Mouse (Mus musculus) ES-Bruce4 (cell line): ENCODE data around the gene Cyb561a3.

Experiments used
- CTCF ChIP-seq: IDR thresholded peaks from one replicate; pipeline ENCODE4 v1.8.1; 2011; ENCODE audit warnings: low read depth, low read length
- POLR2A ChIP-seq: IDR thresholded peaks from one replicate; pipeline ENCODE4 v1.8.1; 2011; ENCODE audit warnings: low read length; ENCODE audit not compliant: insufficient read depth

DNA sequence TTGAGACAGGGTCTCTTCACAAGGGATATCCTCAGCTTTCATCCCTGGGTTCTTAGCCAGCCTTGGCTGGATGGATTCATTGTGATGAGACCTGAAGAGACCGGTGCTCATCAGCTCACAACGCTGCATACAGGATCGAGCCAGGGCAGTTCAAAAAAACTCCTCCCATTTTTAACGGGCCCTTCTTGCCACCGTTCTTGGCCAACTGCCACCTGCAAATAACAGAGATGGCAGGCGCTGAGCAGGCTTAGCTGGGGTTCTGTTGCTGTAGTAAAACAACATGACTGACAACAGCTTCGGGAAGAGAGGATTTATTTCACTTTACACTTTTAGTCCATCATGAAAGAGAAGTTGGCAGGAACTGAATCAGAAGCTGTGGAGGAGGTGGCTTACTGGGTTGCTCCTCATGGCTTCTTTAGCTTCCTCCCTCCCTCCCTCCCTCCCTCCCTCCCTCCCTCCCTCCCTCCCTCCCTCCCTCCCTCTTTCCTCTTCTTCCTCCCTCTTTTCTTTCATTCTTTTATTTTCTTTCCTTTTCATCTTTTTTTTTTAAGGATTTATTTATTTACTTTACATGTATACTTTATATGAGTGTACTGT, 6.7 kb downstream of the Cyb561a3 start:
- no peak for TF ChIP-seq CTCF
- TF ChIP-seq POLR2A, result no peak
